Mouse (Mus musculus): Measurements from ENCODE around the gene Zfp609. TPM values are rescaled to one million over a fixed set of nuclear protein-coding genes. Genes with fewer than 3 reads are reported as not detected.

Zfp609 gene
- total and polyA plus RNA-seq, 2 experiments from 2014 or later, result 5.4 to 11.2 TPM

GRCm38 (mm10) chr9:65773783-65774182 lies 53.6 kb downstream of the Zfp609 start:
- H3K4me2 ChIP-seq (ENCODE audit: low read depth, low read length, poor library complexity, severe bottlenecking), result no peak overlapping the region
- H3K36me3 ChIP-seq (ENCODE audit: insufficient read depth, low read length), result no peaks in the 10 kb centered on the region
- no peak overlapping the region for H3K4me3 ChIP-seq (ENCODE audit: low read depth, low read length)
- no peak overlapping the region for H3K27ac ChIP-seq (ENCODE audit: low read depth, low read length)
- ATAC-seq (ENCODE audit: low FRiP score) (no peak), DNase-seq (ENCODE audit: low spot score) (no peak)
- WGBS, result 94% methylated on average over 7 of the region's 7 CpGs
- no peaks in the 10 kb centered on the region for H3K27me3 ChIP-seq (ENCODE audit: insufficient read depth, low read length)
- H3K4me1 ChIP-seq (ENCODE audit: insufficient read depth, low read length), result peaks cover 2% of the 10 kb centered on the region; the same call in 1 of the 2 replicates
- H3K9ac ChIP-seq (replicated peaks; ENCODE audit: low read length, poor library complexity, severe bottlenecking), result no peak overlapping the region
- no peaks in the 10 kb centered on the region for H3K9me3 ChIP-seq (ENCODE audit: low read length)
- no peak for TF ChIP-seq CTCF (IDR thresholded peaks at IDR 0.05)

DNA sequence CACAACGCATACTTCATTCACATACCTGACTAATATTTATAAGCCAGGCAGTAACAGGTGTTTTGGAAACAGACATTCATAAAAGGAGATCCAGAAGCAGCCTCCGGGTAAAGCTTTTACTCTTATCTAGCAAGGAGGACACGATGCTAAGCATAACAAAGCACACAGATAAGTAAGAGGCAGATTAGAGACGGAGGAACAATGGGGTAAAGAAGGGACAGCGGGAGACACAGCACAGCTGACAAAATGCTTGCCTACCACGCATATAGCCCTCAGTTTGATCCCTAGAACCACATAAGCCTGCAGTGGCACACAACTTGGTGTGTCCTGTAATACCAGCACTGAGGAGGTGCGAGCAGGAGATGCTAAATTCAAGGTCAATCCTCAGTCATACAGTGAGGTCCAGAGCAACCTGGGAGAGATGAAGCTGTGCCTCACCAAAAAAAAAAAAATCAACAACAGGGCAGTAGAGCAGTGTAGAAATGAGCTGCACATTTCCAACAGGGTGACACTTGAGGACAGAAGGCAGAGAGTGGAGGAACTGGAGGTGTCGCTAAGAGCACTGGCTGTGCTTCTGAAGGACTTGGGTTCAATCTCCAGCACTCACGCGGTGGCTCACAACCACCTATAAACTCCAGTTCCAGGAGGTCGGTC lies 56.2 kb downstream of the Zfp609 start:
- TF ChIP-seq CTCF (IDR thresholded peaks at IDR 0.05), result no peak
- no peak overlapping the region for H3K9ac ChIP-seq (replicated peaks; ENCODE audit: low read length, poor library complexity, severe bottlenecking)
- DNase-seq (ENCODE audit: low spot score) (no peak), ATAC-seq (ENCODE audit: low FRiP score) (no peak)
- H3K27ac ChIP-seq (ENCODE audit: low read depth, low read length), result no peak overlapping the region
- 0 out of 2 replicates have a peak, but pooled peaks cover under 1% of the 10 kb centered on the region for H3K4me1 ChIP-seq (ENCODE audit: insufficient read depth, low read length)
- WGBS, result 20% methylated on average over 11 of the region's 11 CpGs
- no peak overlapping the region for H3K4me3 ChIP-seq (ENCODE audit: low read depth, low read length)
- no peaks in the 10 kb centered on the region for H3K27me3 ChIP-seq (ENCODE audit: insufficient read depth, low read length)
- no peak overlapping the region for H3K4me2 ChIP-seq (ENCODE audit: low read depth, low read length, poor library complexity, severe bottlenecking)
- no peaks in the 10 kb centered on the region for H3K9me3 ChIP-seq (ENCODE audit: low read length)
- H3K36me3 ChIP-seq (ENCODE audit: insufficient read depth, low read length), result no peaks in the 10 kb centered on the region

- WGBS, result 92% methylated on average over 4 of the region's 4 CpGs
- H3K4me1 ChIP-seq (ENCODE audit: insufficient read depth, low read length), result no peaks in the 10 kb centered on the region
- H3K9ac ChIP-seq (replicated peaks; ENCODE audit: low read length, poor library complexity, severe bottlenecking), result no peak overlapping the region
- H3K4me2 ChIP-seq (ENCODE audit: low read depth, low read length, poor library complexity, severe bottlenecking), result no peak overlapping the region
- H3K4me3 ChIP-seq (ENCODE audit: low read depth, low read length), result no peak overlapping the region
- no peak for DNase-seq (ENCODE audit: low spot score)
- no peak overlapping the region for H3K27ac ChIP-seq (ENCODE audit: low read depth, low read length)
- no peaks in the 10 kb centered on the region for H3K36me3 ChIP-seq (ENCODE audit: insufficient read depth, low read length)
- no peaks in the 10 kb centered on the region for H3K9me3 ChIP-seq (ENCODE audit: low read length)
- H3K27me3 ChIP-seq (ENCODE audit: insufficient read depth, low read length), result no peaks in the 10 kb centered on the region
- no peak for ATAC-seq (ENCODE audit: low FRiP score)
- no peak for TF ChIP-seq CTCF (IDR thresholded peaks at IDR 0.05)
Observed at GRCm38 (mm10) chr9:65762728-65763127, 64.6 kb downstream of the Zfp609 start.

- H3K4me1 ChIP-seq (ENCODE audit: insufficient read depth, low read length), result no peaks in the 10 kb centered on the region; the same call in 1 of the 2 replicates
- H3K4me3 ChIP-seq (ENCODE audit: low read depth, low read length), result no peak overlapping the region
- no peak overlapping the region for H3K27ac ChIP-seq (ENCODE audit: low read depth, low read length)
- no peak for TF ChIP-seq CTCF (IDR thresholded peaks at IDR 0.05)
- ATAC-seq (ENCODE audit: low FRiP score) (no peak), DNase-seq (ENCODE audit: low spot score) (no peak)
- WGBS, result 76% methylated on average over 8 of the region's 8 CpGs
- H3K9me3 ChIP-seq (ENCODE audit: low read length), result no peaks in the 10 kb centered on the region
- no peak overlapping the region for H3K4me2 ChIP-seq (ENCODE audit: low read depth, low read length, poor library complexity, severe bottlenecking)
- H3K36me3 ChIP-seq (ENCODE audit: insufficient read depth, low read length), result no peaks in the 10 kb centered on the region
- no peak overlapping the region for H3K9ac ChIP-seq (replicated peaks; ENCODE audit: low read length, poor library complexity, severe bottlenecking)
- no peaks in the 10 kb centered on the region for H3K27me3 ChIP-seq (ENCODE audit: insufficient read depth, low read length)
Observed at GRCm38 (mm10) chr9:65759992-65760391, 67.4 kb downstream of the Zfp609 start.

GRCm38 (mm10) chr9:65759256-65759655 lies 68.1 kb downstream of the Zfp609 start:
- no peaks in the 10 kb centered on the region for H3K36me3 ChIP-seq (ENCODE audit: insufficient read depth, low read length)
- no peak overlapping the region for H3K4me3 ChIP-seq (ENCODE audit: low read depth, low read length)
- no peak for DNase-seq (ENCODE audit: low spot score)
- no peak for TF ChIP-seq CTCF (IDR thresholded peaks at IDR 0.05)
- 85% methylated on average over 5 of the region's 5 CpGs for WGBS
- no peak overlapping the region for H3K9ac ChIP-seq (replicated peaks; ENCODE audit: low read length, poor library complexity, severe bottlenecking)
- no peaks in the 10 kb centered on the region; the same call in 1 of the 2 replicates for H3K4me1 ChIP-seq (ENCODE audit: insufficient read depth, low read length)
- no peak overlapping the region for H3K27ac ChIP-seq (ENCODE audit: low read depth, low read length)
- H3K9me3 ChIP-seq (ENCODE audit: low read length), result no peaks in the 10 kb centered on the region
- H3K27me3 ChIP-seq (ENCODE audit: insufficient read depth, low read length), result no peaks in the 10 kb centered on the region
- H3K4me2 ChIP-seq (ENCODE audit: low read depth, low read length, poor library complexity, severe bottlenecking), result no peak overlapping the region
- no peak for ATAC-seq (ENCODE audit: low FRiP score)

DNA sequence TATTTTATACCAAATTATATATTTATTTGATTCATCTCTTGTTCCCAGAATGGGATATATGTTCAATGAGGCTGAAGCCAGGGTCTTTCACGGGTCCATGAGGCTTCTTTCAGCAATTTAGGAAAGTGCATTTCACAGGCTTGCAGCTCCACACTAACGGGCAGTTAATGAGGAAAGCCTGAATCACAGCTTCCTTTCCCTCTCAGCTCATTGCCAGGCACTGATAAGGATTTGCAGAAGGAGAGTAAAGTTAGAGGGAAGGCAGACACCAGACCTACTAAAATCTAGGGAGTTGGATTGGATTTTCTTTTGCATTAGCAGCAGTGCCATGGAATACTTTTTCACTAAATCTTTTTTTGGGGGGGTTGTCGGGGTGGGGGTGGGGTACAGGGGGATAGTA lies 69.5 kb downstream of the Zfp609 start:
- 72% methylated on average over 3 of the region's 3 CpGs for WGBS

More for the DNA sequence above, 69.5 kb downstream of the Zfp609 start:
- Histone ChIP-seq H3K27ac (ENCODE audit: low read depth, low read length) (no peak overlapping the region), H3K9me3 (ENCODE audit: low read length) (no peaks in the 10 kb centered on the region), H3K36me3 (ENCODE audit: insufficient read depth, low read length) (no peaks in the 10 kb centered on the region), H3K4me2 (ENCODE audit: low read depth, low read length, poor library complexity, severe bottlenecking) (no peak overlapping the region), H3K9ac (replicated peaks; ENCODE audit: low read length, poor library complexity, severe bottlenecking) (no peak overlapping the region), H3K4me1 (ENCODE audit: insufficient read depth, low read length) (no peaks in the 10 kb centered on the region; the same call in 1 of the 2 replicates), H3K27me3 (ENCODE audit: insufficient read depth, low read length) (no peaks in the 10 kb centered on the region), H3K4me3 (ENCODE audit: low read depth, low read length) (no peak overlapping the region)
- no peak for DNase-seq (ENCODE audit: low spot score)
- TF ChIP-seq CTCF (IDR thresholded peaks at IDR 0.05), result no peak
- no peak for ATAC-seq (ENCODE audit: low FRiP score)
